Mouse (Mus musculus) layer of hippocampus, postnatal 14 days (tissue): Measurements from ENCODE around the gene Macrod2. TPM values are rescaled to one million over a fixed set of nuclear protein-coding genes. Genes with fewer than 3 reads are reported as not detected.

ENCODE experiments used
- DNase-seq, 2 experiments: peaks; one replicate each; pipeline ENCODE4 v3.0.0; 2021 to 2022; ENCODE audit warnings: low spot score in 2 of 2, mixed read lengths in 1 of 2
- total RNA-seq, 2 experiments: library from RNA; stranded (reverse); gene quantifications; 2 replicates each; pipeline ENCODE4 v1.2.3; 2021

The Macrod2 gene
- total RNA-seq, 2 experiments from 2014 or later = 48.7 to 54.6 TPM

DNA sequence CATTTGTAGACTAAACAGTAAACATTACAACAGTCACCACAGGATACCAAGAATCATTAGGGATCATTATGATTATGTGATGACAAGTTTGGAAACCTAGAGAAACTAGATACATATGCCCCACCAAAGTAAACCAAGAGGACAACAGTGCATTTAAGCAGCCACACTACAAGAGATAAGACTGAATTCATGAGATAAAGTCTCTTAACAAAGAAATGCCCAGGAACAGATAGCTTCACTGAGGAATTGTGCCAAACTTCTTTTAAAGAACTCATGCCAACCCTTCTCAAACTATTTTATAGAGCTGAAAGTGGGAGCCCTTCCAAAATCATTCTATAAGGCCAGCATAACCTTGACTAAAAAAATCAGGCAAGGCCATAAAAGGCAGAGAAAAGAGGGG lies 2015.0 kb downstream of the Macrod2 start:
- DNase-seq = no peak

GRCm38 (mm10) chr2:142433126-142433525 lies 2038.0 kb downstream of the Macrod2 start:
- no peak for DNase-seq

DNA sequence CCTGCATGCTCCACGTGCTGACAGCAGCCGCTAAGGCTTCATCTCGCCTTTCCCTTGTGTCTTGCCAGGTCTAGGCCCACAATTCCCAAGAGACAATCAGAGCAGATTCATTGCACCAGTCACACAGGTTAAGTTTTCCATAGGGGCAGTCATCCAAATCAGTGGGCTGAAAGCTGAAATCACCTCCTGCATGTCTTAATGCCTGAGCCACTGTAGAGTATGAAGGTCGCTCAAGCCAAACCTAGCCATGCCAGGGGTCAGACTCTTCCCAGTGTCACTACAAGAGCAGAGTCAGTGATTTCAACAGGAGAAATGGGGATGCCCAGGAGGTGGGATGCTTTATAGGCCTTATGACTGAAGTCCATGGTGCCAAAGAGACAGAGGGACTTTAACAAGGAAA lies 2039.6 kb downstream of the Macrod2 start:
- no peak for DNase-seq

DNA sequence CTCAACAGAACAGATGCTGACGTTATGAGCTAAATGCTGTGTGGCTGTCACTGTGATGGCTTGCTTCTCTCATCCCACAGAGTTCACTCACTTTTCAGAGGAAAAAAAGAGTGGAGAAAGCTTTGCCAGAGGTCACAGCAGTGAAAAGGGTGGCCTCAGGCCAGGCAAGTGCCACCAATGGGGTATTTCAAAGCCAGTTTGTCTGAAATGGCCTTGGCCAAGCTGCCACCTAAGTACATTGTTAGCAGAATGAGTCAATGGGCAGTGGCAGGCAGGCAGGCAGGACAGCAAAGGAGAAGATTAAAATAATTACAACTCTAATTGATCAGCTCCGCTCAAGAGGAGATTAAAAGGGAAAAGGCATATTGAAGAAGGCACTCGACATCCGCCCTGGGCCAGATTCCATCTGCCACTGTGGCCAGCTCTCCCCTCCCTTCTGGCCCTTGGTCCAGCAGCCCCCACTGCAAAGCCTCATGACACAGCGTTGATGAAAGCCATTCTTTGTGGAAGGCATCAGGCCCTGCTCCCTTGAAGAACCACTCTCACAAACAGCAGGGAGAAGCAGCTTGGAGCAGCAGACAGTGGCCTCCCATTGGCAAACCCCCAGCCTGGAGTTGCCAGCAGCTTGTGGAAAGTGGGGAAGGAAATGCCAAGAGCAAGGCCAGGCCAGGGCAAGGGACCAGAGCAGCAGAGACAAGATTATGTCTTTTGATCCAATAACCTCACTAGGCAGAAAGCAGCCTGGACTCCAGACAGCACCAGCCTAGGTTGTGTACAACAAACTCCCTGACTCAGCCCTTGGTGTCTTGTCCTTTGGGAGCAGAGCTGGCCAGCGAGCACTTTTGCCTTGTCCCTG lies 2042.7 kb downstream of the Macrod2 start:
- DNase-seq = peak; percentile 73 to 81

Other genes with a start within 250 kb of the Macrod2 start
- not detected for gene Gm17374, start 243.3 kb upstream of the Macrod2 start, total RNA-seq
- gene Esf1, start 224.7 kb upstream of the Macrod2 start, total RNA-seq = 10 to 100 TPM; 18.9 to 21.3 TPM
- 10 to 100 TPM; 45.1 to 46.5 TPM for gene Ndufaf5, start 224.7 kb upstream of the Macrod2 start, total RNA-seq
- gene Sel1l2, start 5.6 kb upstream of the Macrod2 start, total RNA-seq = not detected